Mouse (Mus musculus): ENCODE data around the gene Grid2. TPM values are rescaled to one million over a fixed set of nuclear protein-coding genes. Genes with fewer than 3 reads are reported as not detected.

The Grid2 gene
- polyA plus RNA-seq, 1 experiment from 2014 or later = 17.9 TPM

DNA sequence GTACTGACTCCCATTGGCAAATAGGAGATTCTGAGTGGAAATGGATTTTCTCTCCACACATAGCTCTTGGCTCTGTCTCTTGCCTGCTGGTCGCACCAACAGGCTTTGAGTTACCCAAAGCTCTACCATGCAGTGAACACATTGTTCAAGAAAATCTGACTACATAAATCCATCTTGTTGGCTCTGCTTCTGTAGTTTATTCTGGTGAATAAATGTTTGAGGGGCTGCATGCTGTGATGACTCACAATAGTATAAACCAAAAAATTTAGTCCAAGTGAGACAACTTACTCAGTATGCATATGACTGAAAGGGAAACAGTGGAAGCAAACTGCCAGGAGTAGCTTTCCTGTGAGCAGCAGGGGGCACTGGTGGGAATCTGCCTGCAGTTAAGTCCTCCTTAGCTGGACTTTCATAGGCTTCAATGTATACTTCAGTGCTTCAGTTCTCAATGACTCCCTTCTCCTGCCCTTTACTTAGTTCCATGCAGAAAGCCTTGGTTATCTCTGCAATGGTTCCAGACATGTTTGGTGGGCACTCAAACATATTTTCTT is 125.5 kb downstream of the Grid2 start:
- no peaks in the 10 kb centered on the region for H3K9me3 ChIP-seq (ENCODE audit: control insufficient read depth, low read length)
- WGBS = 78% methylated on average over 1 of the region's 1 CpGs
- no peak overlapping the region for H3K9ac ChIP-seq (ENCODE audit: low read depth, low read length)
- no peak overlapping the region for H3K4me2 ChIP-seq (ENCODE audit: low read length)
- no peak for ATAC-seq
- no peak overlapping the region for H3K4me3 ChIP-seq (ENCODE audit: low read length)
- H3K36me3 ChIP-seq (ENCODE audit: control insufficient read depth, insufficient read depth, low read length) = no peaks in the 10 kb centered on the region
- H3K27me3 ChIP-seq (replicated peaks; ENCODE audit: control insufficient read depth, insufficient read depth, low read length) = no peaks in the 10 kb centered on the region
- H3K4me1 ChIP-seq (ENCODE audit: control insufficient read depth, insufficient read depth, low read depth, low read length) = no peaks in the 10 kb centered on the region
- H3K27ac ChIP-seq (ENCODE audit: low read depth, low read length) = no peak overlapping the region

DNA sequence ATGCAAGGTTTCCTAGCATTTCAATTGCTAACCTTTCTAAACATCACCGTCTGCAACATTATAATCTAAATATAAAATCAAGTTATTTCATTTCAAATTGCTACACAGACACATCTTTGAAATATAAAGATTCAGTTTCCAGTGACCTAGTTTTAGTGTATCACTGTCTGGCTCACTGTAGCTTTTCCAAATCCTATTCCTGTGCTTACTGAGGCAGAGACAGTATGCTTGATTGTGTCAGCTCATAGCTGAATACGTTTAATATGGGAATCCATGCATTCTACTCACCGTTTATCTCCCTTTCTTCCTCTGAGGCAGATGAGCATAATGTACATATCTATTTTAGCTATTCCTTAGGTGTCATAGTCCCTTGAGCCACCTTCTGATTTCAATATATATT is 146.0 kb downstream of the Grid2 start:
- 70% methylated on average over 3 of the region's 3 CpGs for WGBS
- no peaks in the 10 kb centered on the region for H3K27me3 ChIP-seq (replicated peaks; ENCODE audit: control insufficient read depth, insufficient read depth, low read length)
- no peaks in the 10 kb centered on the region for H3K4me1 ChIP-seq (ENCODE audit: control insufficient read depth, insufficient read depth, low read depth, low read length)
- no peak overlapping the region for H3K4me3 ChIP-seq (ENCODE audit: low read length)
- no peak overlapping the region for H3K27ac ChIP-seq (ENCODE audit: low read depth, low read length)
- H3K9ac ChIP-seq (ENCODE audit: low read depth, low read length) = no peak overlapping the region
- ATAC-seq = no peak
- no peaks in the 10 kb centered on the region for H3K9me3 ChIP-seq (ENCODE audit: control insufficient read depth, low read length)
- no peak overlapping the region for H3K4me2 ChIP-seq (ENCODE audit: low read length)
- H3K36me3 ChIP-seq (ENCODE audit: control insufficient read depth, insufficient read depth, low read length) = no peaks in the 10 kb centered on the region

DNA sequence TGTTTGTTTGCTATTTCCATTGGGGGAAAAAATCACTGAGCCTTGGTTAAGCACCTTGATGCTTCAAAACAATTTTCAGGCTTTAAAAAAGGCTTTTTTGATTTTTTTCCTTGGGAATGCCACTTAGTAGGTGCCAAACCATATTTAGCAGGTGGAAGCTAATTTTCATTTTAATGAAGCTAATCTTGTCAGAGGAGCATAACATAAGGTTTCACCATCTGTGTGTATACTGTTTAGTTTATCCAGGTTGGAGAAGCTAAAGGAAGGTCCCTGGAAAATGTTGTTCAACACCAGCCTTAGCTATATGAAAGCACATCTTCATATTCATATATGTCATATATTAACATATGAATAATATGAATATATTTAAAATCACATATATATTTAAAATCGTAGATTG is 161.9 kb downstream of the Grid2 start:
- no peaks in the 10 kb centered on the region for H3K27me3 ChIP-seq (replicated peaks; ENCODE audit: control insufficient read depth, insufficient read depth, low read length)
- H3K27ac ChIP-seq (ENCODE audit: low read depth, low read length) = no peak overlapping the region
- H3K4me2 ChIP-seq (ENCODE audit: low read length) = no peak overlapping the region
- H3K4me3 ChIP-seq (ENCODE audit: low read length) = no peak overlapping the region
- H3K4me1 ChIP-seq (ENCODE audit: control insufficient read depth, insufficient read depth, low read depth, low read length) = no peaks in the 10 kb centered on the region
- no peak overlapping the region for H3K9ac ChIP-seq (ENCODE audit: low read depth, low read length)
- H3K36me3 ChIP-seq (ENCODE audit: control insufficient read depth, insufficient read depth, low read length) = no peaks in the 10 kb centered on the region
- H3K9me3 ChIP-seq (ENCODE audit: control insufficient read depth, low read length) = no peaks in the 10 kb centered on the region
- no peak; the same call in 1 of the 2 replicates for ATAC-seq
- WGBS = 91% methylated on average over 1 of the region's 1 CpGs

DNA sequence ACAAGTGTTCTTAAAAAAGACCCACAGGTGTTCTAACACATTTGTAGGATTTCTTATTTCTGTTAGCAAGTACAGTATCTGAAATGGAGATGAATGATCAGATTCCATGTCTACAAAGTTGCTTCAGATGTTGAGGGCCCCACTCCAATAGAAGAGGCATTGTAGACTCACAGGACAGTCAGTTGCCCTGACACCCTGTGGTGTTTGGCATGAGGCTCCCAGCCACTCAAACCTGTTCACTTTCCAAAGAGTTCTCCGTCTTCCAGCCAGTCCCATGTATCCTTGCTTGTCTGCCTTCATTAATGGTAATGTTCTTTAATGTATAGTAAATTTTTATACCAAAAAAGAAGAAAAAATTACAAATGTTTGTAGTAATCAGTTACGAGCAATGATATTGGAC is 177.1 kb downstream of the Grid2 start:
- no peak overlapping the region for H3K27ac ChIP-seq (ENCODE audit: low read depth, low read length)
- no peak overlapping the region for H3K4me3 ChIP-seq (ENCODE audit: low read length)
- no peaks in the 10 kb centered on the region for H3K27me3 ChIP-seq (replicated peaks; ENCODE audit: control insufficient read depth, insufficient read depth, low read length)
- H3K36me3 ChIP-seq (ENCODE audit: control insufficient read depth, insufficient read depth, low read length) = no peaks in the 10 kb centered on the region
- H3K4me1 ChIP-seq (ENCODE audit: control insufficient read depth, insufficient read depth, low read depth, low read length) = no peaks in the 10 kb centered on the region
- WGBS = 92% methylated on average over 2 of the region's 2 CpGs
- no peak for ATAC-seq
- no peak overlapping the region for H3K9ac ChIP-seq (ENCODE audit: low read depth, low read length)
- H3K4me2 ChIP-seq (ENCODE audit: low read length) = no peak overlapping the region
- no peaks in the 10 kb centered on the region for H3K9me3 ChIP-seq (ENCODE audit: control insufficient read depth, low read length)

DNA sequence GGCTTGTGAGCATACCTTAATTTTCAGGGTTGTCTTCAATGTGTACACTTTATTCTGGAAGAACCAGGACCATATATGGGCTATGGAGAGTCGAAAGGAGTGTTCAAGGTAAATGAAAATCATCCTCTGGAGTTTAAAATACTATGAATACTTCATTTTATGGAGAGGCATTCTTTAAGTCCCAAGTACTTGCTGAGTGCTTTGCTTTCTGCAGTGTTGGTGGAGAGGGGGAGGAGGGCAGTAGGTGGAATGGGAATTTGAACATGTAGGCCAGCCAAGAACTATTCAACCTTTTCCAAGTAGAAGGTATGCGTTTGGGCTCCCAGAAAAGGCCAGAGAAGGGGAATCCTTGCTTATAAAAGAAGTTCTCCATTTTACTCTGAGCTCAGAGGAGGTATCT is 192.5 kb downstream of the Grid2 start:
- H3K4me3 ChIP-seq (ENCODE audit: low read length) = no peak overlapping the region
- H3K4me2 ChIP-seq (ENCODE audit: low read length) = no peak overlapping the region
- H3K9ac ChIP-seq (ENCODE audit: low read depth, low read length) = no peak overlapping the region
- no peaks in the 10 kb centered on the region for H3K36me3 ChIP-seq (ENCODE audit: control insufficient read depth, insufficient read depth, low read length)
- H3K4me1 ChIP-seq (ENCODE audit: control insufficient read depth, insufficient read depth, low read depth, low read length) = no peaks in the 10 kb centered on the region
- no peaks in the 10 kb centered on the region for H3K27me3 ChIP-seq (replicated peaks; ENCODE audit: control insufficient read depth, insufficient read depth, low read length)
- H3K9me3 ChIP-seq (ENCODE audit: control insufficient read depth, low read length) = no peaks in the 10 kb centered on the region
- no peak for ATAC-seq
- H3K27ac ChIP-seq (ENCODE audit: low read depth, low read length) = no peak overlapping the region
- WGBS = 78% methylated on average over 2 of the region's 2 CpGs

DNA sequence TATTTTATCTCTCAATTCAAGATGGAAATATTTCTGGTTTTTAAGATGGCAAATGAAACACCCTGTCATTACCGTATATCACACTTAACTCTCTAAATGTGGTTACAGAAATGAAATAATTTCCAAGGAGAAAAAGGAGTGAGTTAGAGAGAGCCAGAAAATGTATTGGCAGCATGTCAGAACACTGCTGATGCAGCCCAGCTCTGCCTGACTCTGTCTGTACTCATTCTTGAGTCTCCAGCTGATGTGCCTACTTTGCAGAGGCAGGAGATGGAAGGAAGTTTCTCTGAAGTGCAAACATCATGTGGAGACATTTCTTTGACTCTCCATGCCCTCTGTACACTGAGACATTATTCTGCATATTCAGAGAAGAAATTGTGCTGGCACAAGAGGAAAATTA is 226.5 kb downstream of the Grid2 start:
- H3K4me2 ChIP-seq (ENCODE audit: low read length) = no peak overlapping the region
- no peaks in the 10 kb centered on the region for H3K27me3 ChIP-seq (replicated peaks; ENCODE audit: control insufficient read depth, insufficient read depth, low read length)
- H3K9ac ChIP-seq (ENCODE audit: low read depth, low read length) = no peak overlapping the region
- H3K27ac ChIP-seq (ENCODE audit: low read depth, low read length) = no peak overlapping the region
- no peak for ATAC-seq
- H3K36me3 ChIP-seq (ENCODE audit: control insufficient read depth, insufficient read depth, low read length) = no peaks in the 10 kb centered on the region
- 85% methylated on average over 1 of the region's 1 CpGs for WGBS
- no peaks in the 10 kb centered on the region for H3K9me3 ChIP-seq (ENCODE audit: control insufficient read depth, low read length)
- H3K4me1 ChIP-seq (ENCODE audit: control insufficient read depth, insufficient read depth, low read depth, low read length) = no peaks in the 10 kb centered on the region
- H3K4me3 ChIP-seq (ENCODE audit: low read length) = no peak overlapping the region

DNA sequence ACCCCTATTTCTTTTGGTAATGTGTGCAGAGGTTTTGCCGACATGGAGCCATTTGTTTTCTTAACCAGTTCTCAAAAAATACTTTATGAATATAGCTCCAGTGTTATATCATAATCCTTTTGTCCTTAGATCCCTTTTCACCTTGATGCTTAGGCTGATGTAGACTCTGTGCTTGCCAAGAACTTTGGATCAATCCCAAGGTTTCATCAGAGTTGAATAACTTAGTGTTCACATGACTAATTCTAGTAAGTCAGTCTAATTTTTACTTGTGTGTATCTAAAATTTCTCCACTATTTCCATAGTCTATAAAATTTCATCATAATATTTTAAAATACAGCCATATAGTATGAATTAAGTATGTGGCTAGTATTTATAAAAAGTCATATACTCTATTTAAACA is 259.3 kb downstream of the Grid2 start:
- H3K9me3 ChIP-seq (ENCODE audit: control insufficient read depth, low read length) = no peaks in the 10 kb centered on the region
- no peaks in the 10 kb centered on the region for H3K27me3 ChIP-seq (replicated peaks; ENCODE audit: control insufficient read depth, insufficient read depth, low read length)
- H3K4me3 ChIP-seq (ENCODE audit: low read length) = no peak overlapping the region
- H3K27ac ChIP-seq (ENCODE audit: low read depth, low read length) = no peak overlapping the region
- no peak overlapping the region for H3K9ac ChIP-seq (ENCODE audit: low read depth, low read length)
- no peaks in the 10 kb centered on the region for H3K4me1 ChIP-seq (ENCODE audit: control insufficient read depth, insufficient read depth, low read depth, low read length)
- H3K36me3 ChIP-seq (ENCODE audit: control insufficient read depth, insufficient read depth, low read length) = no peaks in the 10 kb centered on the region
- WGBS = 100% methylated on average over 1 of the region's 1 CpGs
- no peak for ATAC-seq
- no peak overlapping the region for H3K4me2 ChIP-seq (ENCODE audit: low read length)

DNA sequence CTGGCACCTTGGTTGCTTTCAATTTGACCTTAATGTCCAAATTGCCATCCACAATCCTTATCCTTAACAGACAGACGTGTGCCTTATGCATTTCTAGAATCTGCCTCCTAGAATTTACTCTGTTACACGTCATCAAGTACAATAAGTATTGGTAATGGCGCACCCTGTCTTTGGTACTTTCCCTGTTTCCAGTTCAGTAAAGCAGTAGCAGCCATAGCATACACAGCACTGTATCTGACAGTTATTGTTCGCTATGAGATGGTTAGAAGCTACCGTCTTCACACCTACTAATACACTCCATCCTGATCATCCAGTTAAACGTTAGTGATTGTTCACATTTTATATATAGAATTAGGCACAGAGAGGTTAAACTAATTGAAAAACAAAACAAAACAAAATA is 260.3 kb downstream of the Grid2 start:
- H3K27me3 ChIP-seq (replicated peaks; ENCODE audit: control insufficient read depth, insufficient read depth, low read length) = no peaks in the 10 kb centered on the region
- no peak overlapping the region for H3K27ac ChIP-seq (ENCODE audit: low read depth, low read length)
- H3K9ac ChIP-seq (ENCODE audit: low read depth, low read length) = no peak overlapping the region
- H3K4me1 ChIP-seq (ENCODE audit: control insufficient read depth, insufficient read depth, low read depth, low read length) = no peaks in the 10 kb centered on the region
- no peak overlapping the region for H3K4me3 ChIP-seq (ENCODE audit: low read length)
- H3K4me2 ChIP-seq (ENCODE audit: low read length) = no peak overlapping the region
- ATAC-seq = 0 out of 2 replicates have a peak, but pooled peaks have one; percentile 14
- H3K36me3 ChIP-seq (ENCODE audit: control insufficient read depth, insufficient read depth, low read length) = no peaks in the 10 kb centered on the region
- H3K9me3 ChIP-seq (ENCODE audit: control insufficient read depth, low read length) = no peaks in the 10 kb centered on the region
- WGBS = 75% methylated on average over 6 of the region's 6 CpGs

DNA sequence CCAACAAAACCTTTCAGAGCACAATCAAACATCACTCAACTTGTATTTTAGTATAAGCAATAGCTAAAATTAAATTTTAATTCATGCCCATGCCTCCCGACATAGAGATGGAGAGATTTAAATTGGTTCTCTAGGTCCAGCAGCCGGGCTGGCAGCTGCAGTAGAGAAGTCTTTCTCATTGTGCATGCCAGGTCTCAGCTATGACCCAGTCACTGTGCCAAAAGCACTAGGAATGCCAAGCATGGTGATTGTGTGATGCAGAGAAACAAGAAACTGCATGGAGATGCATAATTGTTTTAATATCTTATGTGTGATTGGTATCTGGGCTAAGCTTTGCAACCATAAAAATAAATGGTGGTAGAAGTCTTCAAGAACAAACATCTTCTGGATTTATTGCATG is 276.1 kb downstream of the Grid2 start:
- no peaks in the 10 kb centered on the region for H3K36me3 ChIP-seq (ENCODE audit: control insufficient read depth, insufficient read depth, low read length)
- WGBS = 55% methylated on average over 2 of the region's 2 CpGs
- no peaks in the 10 kb centered on the region for H3K9me3 ChIP-seq (ENCODE audit: control insufficient read depth, low read length)
- no peak overlapping the region for H3K4me2 ChIP-seq (ENCODE audit: low read length)
- no peak for ATAC-seq
- no peaks in the 10 kb centered on the region for H3K27me3 ChIP-seq (replicated peaks; ENCODE audit: control insufficient read depth, insufficient read depth, low read length)
- H3K4me3 ChIP-seq (ENCODE audit: low read length) = no peak overlapping the region
- no peak overlapping the region for H3K9ac ChIP-seq (ENCODE audit: low read depth, low read length)
- H3K4me1 ChIP-seq (ENCODE audit: control insufficient read depth, insufficient read depth, low read depth, low read length) = no peaks in the 10 kb centered on the region
- H3K27ac ChIP-seq (ENCODE audit: low read depth, low read length) = no peak overlapping the region

DNA sequence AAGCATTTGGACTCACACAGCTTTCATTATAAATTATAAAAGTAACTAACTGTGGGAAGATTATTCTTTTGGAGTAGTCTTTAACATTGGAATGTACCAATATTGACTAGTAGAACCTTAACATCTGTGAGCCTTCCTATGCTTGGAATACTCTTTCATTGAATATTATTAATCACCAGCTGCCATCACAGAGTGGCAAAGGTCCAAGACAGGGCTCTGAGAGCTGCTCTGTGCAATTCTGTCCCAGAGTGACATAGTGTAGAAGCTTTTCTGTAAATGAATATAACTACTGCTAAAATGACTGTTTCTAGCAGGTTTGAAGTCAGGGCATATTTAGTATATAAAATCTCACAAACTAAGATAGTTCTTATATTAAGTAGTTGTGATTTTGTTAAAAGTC is 277.2 kb downstream of the Grid2 start:
- Histone ChIP-seq H3K4me2 (ENCODE audit: low read length) (no peak overlapping the region), H3K4me1 (ENCODE audit: control insufficient read depth, insufficient read depth, low read depth, low read length) (no peaks in the 10 kb centered on the region), H3K27ac (ENCODE audit: low read depth, low read length) (no peak overlapping the region), H3K9me3 (ENCODE audit: control insufficient read depth, low read length) (no peaks in the 10 kb centered on the region), H3K27me3 (replicated peaks; ENCODE audit: control insufficient read depth, insufficient read depth, low read length) (no peaks in the 10 kb centered on the region), H3K36me3 (ENCODE audit: control insufficient read depth, insufficient read depth, low read length) (no peaks in the 10 kb centered on the region), H3K4me3 (ENCODE audit: low read length) (no peak overlapping the region), H3K9ac (ENCODE audit: low read depth, low read length) (no peak overlapping the region)
- ATAC-seq = no peak

Measured in hindbrain, embryonic 16.5 days (tissue).